Mouse (Mus musculus): Measurements from ENCODE around the gene Oasl2.

DNA sequence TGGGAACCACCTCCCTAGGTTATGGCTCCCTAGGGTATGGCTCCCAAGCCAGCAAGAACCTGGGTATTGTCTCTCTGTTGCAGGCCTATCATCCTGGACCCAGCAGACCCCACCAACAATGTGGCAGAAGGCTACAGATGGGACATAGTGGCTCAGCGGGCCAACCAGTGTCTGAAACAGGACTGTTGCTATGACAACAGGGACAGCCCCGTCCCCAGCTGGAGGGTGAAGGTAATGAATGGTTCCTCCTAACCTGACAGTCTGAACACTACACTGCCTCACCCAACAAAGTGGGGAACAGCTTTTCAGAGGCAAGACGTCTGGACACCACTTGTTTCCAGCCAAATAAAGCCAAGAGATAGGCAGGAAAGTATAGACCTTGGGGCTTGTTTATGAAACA lies 39.1 kb downstream of the Oasl2 start:
- TF ChIP-seq CTCF (IDR thresholded peaks at IDR 0.05; ENCODE audit: insufficient read depth, low read length) (no peak), POLR2A (IDR thresholded peaks at IDR 0.05; ENCODE audit: borderline replicate concordance, extremely low read depth, low read depth, low read length) (no peak)
